Mouse (Mus musculus): ENCODE measurements around the gene Gm4744. TPM values are rescaled to one million over a fixed set of nuclear protein-coding genes. Genes with fewer than 3 reads are reported as not detected.
A peak's percentile ranks its signal among the peaks of the same experiment; 100 is the strongest.

Gene Gm4744
- total and polyA plus RNA-seq, 3 experiments = not detected

DNA sequence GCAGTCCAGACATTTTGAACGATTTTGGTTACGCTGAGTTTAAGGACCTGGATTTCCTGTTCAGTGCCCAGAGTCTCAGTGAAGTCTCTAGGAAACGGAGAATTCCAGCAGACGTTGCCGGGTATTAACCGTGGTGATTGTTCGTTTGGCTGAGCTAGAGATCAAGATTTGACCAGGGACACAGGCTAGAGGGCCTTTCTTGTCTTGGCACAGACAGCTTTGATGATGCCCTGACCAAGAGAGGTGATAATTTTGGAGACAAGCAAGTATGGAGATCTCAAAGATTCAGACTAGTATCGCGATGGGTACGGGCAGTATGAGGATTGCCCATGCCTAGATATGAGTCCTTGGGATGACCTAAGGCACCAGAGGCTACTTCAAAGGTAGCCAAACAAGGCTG, 11.2 kb downstream of the Gm4744 start, which contains the start of gene 1700074P13Rik:
Gene 1700074P13Rik (minus strand): TSS at position 101 of the 400 bp plus-strand sequence.
- dilution Hi-C loops (cut with MboI; ENCODE audit: extremely low pct_ligation_motif_present, extremely low pct_unique_long_range_greater_than_20kb, low sequenced_read_pairs) (no loop called here), in situ Hi-C loops (cut with MboI; ENCODE audit: low pct_ligation_motif_present, low pct_unique_long_range_greater_than_20kb, low sequenced_read_pairs) (no loop called here)
- no peak for DNase-seq (ENCODE audit: extremely low read depth)
- no peaks in the 10 kb centered on the region for H3K9me3 ChIP-seq (replicated peaks; ENCODE audit: low read length)
- H3K36me3 ChIP-seq (replicated peaks in 1 of 2; ENCODE audit: control insufficient read depth in 1 of 2, insufficient read depth in 1 of 2, low read length in 1 of 2) = no peaks in the 10 kb centered on the region
- no peaks in the 10 kb centered on the region for H3K27me3 ChIP-seq (replicated peaks)
- no peak within 1 kb of the TSS for H3K4me2 ChIP-seq (ENCODE audit: insufficient read depth, low read depth, poor library complexity, severe bottlenecking)
- H3K4me3 ChIP-seq (replicated peaks in 1 of 3; ENCODE audit: low read depth in 2 of 3, low read length in 2 of 3, poor library complexity in 1 of 3) = no peak within 1 kb of the TSS
- H3K27ac ChIP-seq (ENCODE audit: insufficient read depth, low read depth) = no peak within 1 kb of the TSS
- no peak within 1 kb of the TSS for H3K9ac ChIP-seq (ENCODE audit: insufficient read depth, low read depth)
- H3K4me1 ChIP-seq (ENCODE audit: control insufficient read depth in 1 of 2, insufficient read depth in 2 of 2) = no peaks in the 10 kb centered on the region
- no peak for TF ChIP-seq MAFK (IDR thresholded peaks at IDR 0.05; ENCODE audit: insufficient replicate concordance, low read length)
- no peak for TF ChIP-seq ETS1 (conservative IDR thresholded peaks at IDR 0.05; ENCODE audit: low read depth, low read length)
- TF ChIP-seq JUND (conservative IDR thresholded peaks at IDR 0.05; ENCODE audit: low read depth, low read length) = no peak
- no peak for TF ChIP-seq CTCF (conservative IDR thresholded peaks at IDR 0.05 in 1 of 2, IDR thresholded peaks at IDR 0.05 in 1 of 2; ENCODE audit: low read depth in 2 of 2, low read length in 2 of 2)
- TF ChIP-seq NELFE (IDR thresholded peaks at IDR 0.05; ENCODE audit: low read depth, low read length) = no peak
- no peak for TF ChIP-seq USF2 (conservative IDR thresholded peaks at IDR 0.05; ENCODE audit: low read depth, low read length)
- TF ChIP-seq ZNF384 (IDR thresholded peaks at IDR 0.05; ENCODE audit: low read depth, low read length) = no peak
- TF ChIP-seq RAD21 (IDR thresholded peaks at IDR 0.05; ENCODE audit: low read depth, low read length) = no peak
- TF ChIP-seq KAT2A (IDR thresholded peaks at IDR 0.05; ENCODE audit: insufficient replicate concordance, low read length) = no peak
- TF ChIP-seq ZC3H11A (IDR thresholded peaks at IDR 0.05; ENCODE audit: low read depth, low read length) = no peak
- no peak for TF ChIP-seq ELF1 (IDR thresholded peaks at IDR 0.05; ENCODE audit: low read depth, low read length)
- TF ChIP-seq SMC3 (IDR thresholded peaks at IDR 0.05; ENCODE audit: low read depth, low read length) = no peak
- no peaks in the 10 kb centered on the region for H3K79me2 ChIP-seq (replicated peaks; ENCODE audit: control insufficient read depth, extremely low read depth, insufficient read depth, poor library complexity, severe bottlenecking)

DNA sequence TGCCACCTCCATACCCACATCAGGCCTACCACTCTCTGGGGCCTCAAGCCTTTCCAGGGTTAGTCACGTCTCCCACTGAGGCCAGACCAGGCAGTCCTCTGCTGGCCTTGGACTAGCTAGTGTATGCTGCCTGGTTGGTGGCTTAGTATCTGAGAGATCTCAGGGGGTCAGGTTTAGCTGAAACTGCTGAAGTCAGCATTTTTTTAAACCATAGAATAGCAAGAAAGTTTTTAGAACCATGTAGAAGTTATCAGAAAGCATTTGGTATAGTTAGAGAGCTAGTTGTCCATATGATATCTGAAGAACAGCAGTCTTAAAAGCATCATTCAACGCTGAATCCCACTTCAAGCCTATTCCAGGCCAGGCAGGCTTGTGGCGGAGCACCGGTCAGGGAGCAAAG, 31.7 kb downstream of the Gm4744 start:
- dilution Hi-C loops (cut with MboI; ENCODE audit: extremely low pct_ligation_motif_present, extremely low pct_unique_long_range_greater_than_20kb, low sequenced_read_pairs) = no loop called here
- no peaks in the 10 kb centered on the region for H3K36me3 ChIP-seq (replicated peaks in 1 of 2; ENCODE audit: control insufficient read depth in 1 of 2, insufficient read depth in 1 of 2, low read length in 1 of 2)
- H3K9me3 ChIP-seq (replicated peaks; ENCODE audit: low read length) = no peaks in the 10 kb centered on the region
- H3K4me2 ChIP-seq (ENCODE audit: insufficient read depth, low read depth, poor library complexity, severe bottlenecking) = no peak overlapping the region
- no peaks in the 10 kb centered on the region for H3K27me3 ChIP-seq (replicated peaks)
- no peak for TF ChIP-seq TCF12 (IDR thresholded peaks at IDR 0.05; ENCODE audit: low read depth, low read length)
- peak; percentile 91 for TF ChIP-seq MAFK (IDR thresholded peaks at IDR 0.05; ENCODE audit: insufficient replicate concordance, low read length)
- no peak for TF ChIP-seq KAT2A (IDR thresholded peaks at IDR 0.05; ENCODE audit: insufficient replicate concordance, low read length)
- no peak for TF ChIP-seq SMC3 (IDR thresholded peaks at IDR 0.05; ENCODE audit: low read depth, low read length)
- H3K27ac ChIP-seq (ENCODE audit: insufficient read depth, low read depth) = no peak overlapping the region
- no peaks in the 10 kb centered on the region for H3K4me1 ChIP-seq (ENCODE audit: control insufficient read depth in 1 of 2, insufficient read depth in 2 of 2)
- DNase-seq (ENCODE audit: extremely low read depth) = no peak
- no peak overlapping the region for H3K4me3 ChIP-seq (replicated peaks in 1 of 3; ENCODE audit: low read depth in 2 of 3, low read length in 2 of 3, poor library complexity in 1 of 3)
- H3K9ac ChIP-seq (ENCODE audit: insufficient read depth, low read depth) = no peak overlapping the region
- in situ Hi-C loops (cut with MboI; ENCODE audit: low pct_ligation_motif_present, low pct_unique_long_range_greater_than_20kb, low sequenced_read_pairs) = no loop called here
- no peaks in the 10 kb centered on the region for H3K79me2 ChIP-seq (replicated peaks; ENCODE audit: control insufficient read depth, extremely low read depth, insufficient read depth, poor library complexity, severe bottlenecking)

DNA sequence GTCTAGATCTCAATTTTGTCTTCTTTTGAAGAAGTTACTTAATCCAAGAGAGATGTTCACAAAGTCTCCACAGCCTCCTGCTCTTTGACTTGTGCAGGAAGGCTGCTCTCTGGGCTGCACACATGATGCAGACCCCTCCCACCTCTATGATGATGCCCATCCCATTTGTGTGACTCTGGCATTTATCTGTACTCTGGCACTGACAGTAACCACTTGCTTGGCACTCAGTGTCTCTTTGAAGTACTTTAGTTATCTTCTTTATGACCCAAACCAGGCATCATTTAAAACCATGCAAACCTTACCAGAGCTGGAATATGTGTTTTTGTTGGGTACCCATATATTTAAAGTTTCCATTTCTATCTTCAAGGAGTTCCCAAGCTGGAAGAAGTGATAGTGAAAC, 51.4 kb downstream of the Gm4744 start, which contains the start of gene Prss58:
Gene Prss58 (minus strand): TSS at position 101 of the 400 bp plus-strand sequence.
- H3K4me3 ChIP-seq (replicated peaks in 1 of 3; ENCODE audit: low read depth in 2 of 3, low read length in 2 of 3, poor library complexity in 1 of 3) = no peak within 1 kb of the TSS
- H3K9me3 ChIP-seq (replicated peaks; ENCODE audit: low read length) = no peaks in the 10 kb centered on the region
- H3K4me2 ChIP-seq (ENCODE audit: insufficient read depth, low read depth, poor library complexity, severe bottlenecking) = no peak within 1 kb of the TSS
- dilution Hi-C loops (cut with MboI; ENCODE audit: extremely low pct_ligation_motif_present, extremely low pct_unique_long_range_greater_than_20kb, low sequenced_read_pairs) = no loop called here
- no peaks in the 10 kb centered on the region for H3K27me3 ChIP-seq (replicated peaks)
- H3K4me1 ChIP-seq (ENCODE audit: control insufficient read depth in 1 of 2, insufficient read depth in 2 of 2) = peaks cover 0 to 4% of the 10 kb centered on the region in 2 experiments; a peak in 2 of 4 replicates
- H3K36me3 ChIP-seq (replicated peaks in 1 of 2; ENCODE audit: control insufficient read depth in 1 of 2, insufficient read depth in 1 of 2, low read length in 1 of 2) = no peaks in the 10 kb centered on the region
- H3K79me2 ChIP-seq (replicated peaks; ENCODE audit: control insufficient read depth, extremely low read depth, insufficient read depth, poor library complexity, severe bottlenecking) = no peaks in the 10 kb centered on the region
- H3K27ac ChIP-seq (ENCODE audit: insufficient read depth, low read depth) = no peak within 1 kb of the TSS
- in situ Hi-C loops (cut with MboI; ENCODE audit: low pct_ligation_motif_present, low pct_unique_long_range_greater_than_20kb, low sequenced_read_pairs) = no loop called here
- TF ChIP-seq NELFE (IDR thresholded peaks at IDR 0.05; ENCODE audit: low read depth, low read length) (no peak), SMC3 (IDR thresholded peaks at IDR 0.05; ENCODE audit: low read depth, low read length) (no peak), KAT2A (IDR thresholded peaks at IDR 0.05; ENCODE audit: insufficient replicate concordance, low read length) (no peak), CHD2 (IDR thresholded peaks at IDR 0.05; ENCODE audit: low read length) (no peak), MYC (IDR thresholded peaks at IDR 0.05; ENCODE audit: low read depth, low read length) (no peak), ZC3H11A (IDR thresholded peaks at IDR 0.05; ENCODE audit: low read depth, low read length) (no peak)
- no peak within 1 kb of the TSS for H3K9ac ChIP-seq (ENCODE audit: insufficient read depth, low read depth)
- no peak for DNase-seq (ENCODE audit: extremely low read depth)
